Mouse (Mus musculus) heart, postnatal 0 days (tissue): ENCODE measurements around the gene Ano10. TPM values are rescaled to one million over a fixed set of nuclear protein-coding genes. Genes with fewer than 3 reads are reported as not detected.

Source experiments
- ATAC-seq: fragments of 200-750 bp; cut with Nextera tagmentation; 2 replicates; pipeline ENCODE4 v1.8.0; 2017; ENCODE audit warnings: low read depth, moderate number of reproducible peaks, moderate library complexity; ENCODE audit not compliant: insufficient read depth
- DNase-seq: peaks from one replicate; pipeline ENCODE4 v3.0.0-alpha.2; 2016; ENCODE audit warnings: low spot score
- H3K27ac ChIP-seq: fragments of 300-500 bp; sonication (generic); 2 replicates; pipeline ENCODE4 v1.5.1; 2014; ENCODE audit warnings: low read depth, mild to moderate bottlenecking
- H3K27me3 ChIP-seq: fragments of 300-500 bp; sonication (generic); 2 replicates; pipeline ENCODE4 v1.6.1; 2014; ENCODE audit warnings: low read length, mixed read lengths; ENCODE audit not compliant: control insufficient read depth, insufficient read depth
- H3K36me3 ChIP-seq: fragments of 300-500 bp; sonication (generic); replicated peaks from 2 replicates; pipeline ENCODE4 v1.6.1; 2014; ENCODE audit warnings: low read length, mixed read lengths; ENCODE audit not compliant: control insufficient read depth, insufficient read depth
- H3K4me1 ChIP-seq: fragments of 300-500 bp; sonication (generic); 2 replicates; pipeline ENCODE4 v1.6.1; 2014; ENCODE audit warnings: antibody characterized with exemption; ENCODE audit not compliant: control insufficient read depth, insufficient read depth
- H3K4me2 ChIP-seq: fragments of 300-500 bp; sonication (generic); 2 replicates; pipeline ENCODE4 v1.6.1; 2014; ENCODE audit warnings: low read depth, mild to moderate bottlenecking, low read length, moderate library complexity
- H3K4me3 ChIP-seq: fragments of 300-500 bp; sonication (generic); 2 replicates; pipeline ENCODE4 v1.5.1; 2014; ENCODE audit warnings: low read depth, low read length
- H3K9ac ChIP-seq: fragments of 300-500 bp; sonication (generic); replicated peaks from 2 replicates; pipeline ENCODE4 v1.6.1; 2014; ENCODE audit warnings: low read depth, low read length, mixed read lengths
- H3K9me3 ChIP-seq: fragments of 300-500 bp; sonication (generic); replicated peaks from 2 replicates; pipeline ENCODE4 v1.6.1; 2016; ENCODE audit warnings: low read length; ENCODE audit not compliant: control insufficient read depth
- CTCF ChIP-seq: IDR thresholded peaks from 2 replicates; pipeline ENCODE4 v1.5.1; 2016; ENCODE audit warnings: antibody characterized with exemption, control low read depth, low read depth
- EP300 ChIP-seq: IDR thresholded peaks from 2 replicates; pipeline ENCODE4 v1.6.1; 2016; ENCODE audit warnings: antibody characterized with exemption, low read depth
- WGBS: fragments of 180-500 bp; shearing (Covaris S2); extraction: QIAGEN DNeasy Blood & Tissue Kit; methylation state at CpG from one replicate; pipeline ENCODE4 v1.1.7; 2014; 5-methylcytosine and 5-hydroxymethylcytosine counted together
- polyA plus RNA-seq: library from polyadenylated mRNA; unstranded; fragments of >200 nt; fragmentation: Nextera tagmentation; extraction: Ambion mirVana; gene quantifications from 2 replicates; pipeline ENCODE4 v1.2.1, GENCODE M21; 2015
- total RNA-seq: library from RNA; depleted of rRNA; stranded (reverse); fragments of >200 nt; gene quantifications from 2 replicates; pipeline ENCODE4 v1.2.3, GENCODE M21; 2014; ENCODE audit warnings: low replicate concordance

Gene Ano10
- total and polyA plus RNA-seq, 2 experiments from 2014 or later, result 21.3 to 24.1 TPM

DNA sequence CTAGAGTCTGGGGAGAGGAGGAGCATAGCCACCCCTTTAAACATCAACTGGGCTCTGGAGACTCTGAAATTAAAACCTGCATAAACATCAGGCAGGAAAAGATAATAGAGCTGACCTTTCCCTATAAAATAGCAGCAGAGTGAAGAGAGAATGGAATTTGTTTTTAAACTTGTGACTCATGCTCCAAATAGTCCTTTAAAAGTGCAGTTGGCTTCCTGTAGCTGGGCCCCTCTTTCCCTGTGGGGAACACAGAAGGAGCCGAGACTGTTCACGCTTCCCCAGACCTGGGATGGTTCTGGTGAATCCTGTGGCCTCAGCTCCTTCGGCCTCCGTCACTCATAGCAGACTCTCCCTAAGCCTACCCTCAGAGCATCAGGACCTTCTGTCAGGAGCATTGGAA lies 115.8 kb downstream of the Ano10 start:
- Histone ChIP-seq H3K4me1 (peaks cover 31% of the 10 kb centered on the region), H3K9ac (no peak overlapping the region), H3K4me3 (no peak overlapping the region), H3K4me2 (no peak overlapping the region), H3K27me3 (no peaks in the 10 kb centered on the region), H3K36me3 (no peaks in the 10 kb centered on the region), H3K27ac (peak overlapping the region; percentile 67), H3K9me3 (no peaks in the 10 kb centered on the region)
- TF ChIP-seq EP300, result no peak
- no peak for TF ChIP-seq CTCF
- ATAC-seq, result peak; percentile 57
- WGBS, result 36% methylated on average over 4 of the region's 4 CpGs
- peak; percentile 70 for DNase-seq

DNA sequence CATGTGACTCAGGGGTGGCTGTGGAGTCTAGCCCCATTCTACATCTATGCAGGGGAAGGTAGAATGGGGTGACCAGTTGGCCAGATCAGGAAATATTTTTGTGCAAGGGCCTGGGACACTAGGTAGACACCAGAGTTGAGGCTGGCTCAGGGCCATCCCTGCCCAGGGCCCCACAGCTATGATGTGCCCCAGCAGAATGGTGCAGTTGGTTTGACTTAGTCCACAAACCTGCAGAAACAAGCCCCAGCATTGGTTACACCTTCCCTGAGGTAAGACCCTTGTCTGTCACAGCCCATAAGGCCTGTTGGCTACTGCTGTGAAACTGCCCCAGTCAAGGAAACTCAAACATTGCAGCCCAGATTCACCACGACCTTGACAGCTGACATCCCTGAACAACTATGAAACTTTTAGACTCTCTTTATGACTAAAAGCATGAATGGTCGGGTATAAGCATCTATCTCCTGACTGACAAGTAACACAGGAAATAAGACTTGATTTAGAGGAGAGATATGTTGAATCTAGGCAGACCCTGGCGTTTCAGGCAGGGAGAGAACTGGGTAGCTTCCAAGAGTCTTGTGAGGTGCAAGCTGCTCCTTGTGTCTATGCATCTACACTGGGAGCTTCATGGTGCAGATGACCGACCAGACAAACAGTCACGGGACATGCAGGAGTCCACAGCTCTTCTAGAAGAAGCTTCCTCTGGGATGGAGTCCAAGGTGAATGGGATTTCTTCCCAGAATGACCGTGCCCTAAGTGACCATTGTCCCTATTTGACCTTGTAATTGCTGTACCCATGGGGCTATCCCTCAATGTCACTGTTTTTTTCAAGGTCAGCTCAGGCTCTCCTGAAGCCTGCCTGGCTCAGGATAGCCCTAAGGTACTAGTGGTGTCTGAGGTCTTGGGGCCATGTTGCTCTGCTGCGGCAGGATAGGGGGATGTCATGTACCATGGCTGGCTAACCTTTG lies 116.7 kb downstream of the Ano10 start:
- H3K36me3 ChIP-seq, result no peaks in the 10 kb centered on the region
- ATAC-seq (no peak), DNase-seq (no peak)
- no peaks in the 10 kb centered on the region for H3K9me3 ChIP-seq
- no peak overlapping the region for H3K4me3 ChIP-seq
- H3K27me3 ChIP-seq, result no peaks in the 10 kb centered on the region
- no peak for TF ChIP-seq CTCF
- TF ChIP-seq EP300, result no peak
- peak overlapping the region; percentile 67 for H3K27ac ChIP-seq
- peaks cover 38% of the 10 kb centered on the region for H3K4me1 ChIP-seq
- no peak overlapping the region for H3K9ac ChIP-seq
- WGBS, result 49% methylated on average over 7 of the region's 7 CpGs
- no peak overlapping the region for H3K4me2 ChIP-seq

- ATAC-seq, result no peak
- DNase-seq, result no peak
- no peak overlapping the region for H3K9ac ChIP-seq
- peaks cover 7% of the 10 kb centered on the region; the same call in 1 of the 2 replicates for H3K36me3 ChIP-seq
- no peak for TF ChIP-seq EP300
- TF ChIP-seq CTCF, result no peak
- no peaks in the 10 kb centered on the region for H3K27me3 ChIP-seq
- WGBS, result 89% methylated on average over 6 of the region's 6 CpGs
- H3K4me1 ChIP-seq, result peaks cover 38% of the 10 kb centered on the region
- no peaks in the 10 kb centered on the region for H3K9me3 ChIP-seq
- no peak overlapping the region for H3K27ac ChIP-seq
- H3K4me2 ChIP-seq, result no peak overlapping the region
- H3K4me3 ChIP-seq, result no peak overlapping the region
These were observed 119.5 kb downstream of the Ano10 start for GRCm38 (mm10) chr9:122174723-122175122.

GRCm38 (mm10) chr9:122173405-122174233 lies 120.6 kb downstream of the Ano10 start:
- WGBS, result 48% methylated on average over 9 of the region's 9 CpGs
- Histone ChIP-seq H3K9me3 (no peaks in the 10 kb centered on the region), H3K4me2 (no peak overlapping the region), H3K4me1 (peaks cover 34% of the 10 kb centered on the region), H3K4me3 (no peak overlapping the region), H3K27me3 (no peaks in the 10 kb centered on the region), H3K9ac (no peak overlapping the region), H3K36me3 (peaks cover 10% of the 10 kb centered on the region; the same call in 1 of the 2 replicates), H3K27ac (peak overlapping the region; percentile 52)
- DNase-seq, result no peak
- TF ChIP-seq CTCF, result no peak
- no peak for TF ChIP-seq EP300
- no peak for ATAC-seq

GRCm38 (mm10) chr9:122172612-122173186 lies 121.5 kb downstream of the Ano10 start:
- Histone ChIP-seq H3K36me3 (peaks cover 14% of the 10 kb centered on the region; the same call in 1 of the 2 replicates), H3K4me1 (peaks cover 25% of the 10 kb centered on the region), H3K9me3 (no peaks in the 10 kb centered on the region), H3K9ac (no peak overlapping the region), H3K27ac (0 out of 2 replicates have a peak overlapping the region, but pooled peaks have one; percentile 52), H3K27me3 (no peaks in the 10 kb centered on the region), H3K4me2 (no peak overlapping the region), H3K4me3 (no peak overlapping the region)
- TF ChIP-seq EP300, result no peak
- 0 out of 2 replicates have a peak, but pooled peaks have one; percentile 9 for TF ChIP-seq CTCF
- DNase-seq (no peak), ATAC-seq (no peak)
- WGBS, result 79% methylated on average over 11 of the region's 11 CpGs
